Mouse (Mus musculus) stomach, embryonic 15.5 days (tissue): Measurements from ENCODE around the gene Ap3d1. TPM values are rescaled to one million over a fixed set of nuclear protein-coding genes. Genes with fewer than 3 reads are reported as not detected.

Source experiments
- ATAC-seq: fragments of 200-750 bp; cut with Nextera tagmentation; 2 replicates; pipeline ENCODE4 v1.8.0; 2017; ENCODE audit warnings: low read depth, moderate number of reproducible peaks, moderate TSS enrichment; ENCODE audit not compliant: insufficient read depth, low FRiP score
- H3K27ac ChIP-seq: fragments of 300-500 bp; sonication (generic); 2 replicates; pipeline ENCODE4 v1.5.1; 2015; ENCODE audit warnings: mild to moderate bottlenecking, inconsistent platforms
- H3K27me3 ChIP-seq: fragments of 300-500 bp; sonication (generic); replicated peaks from 2 replicates; pipeline ENCODE4 v1.6.1; 2015; ENCODE audit warnings: inconsistent platforms
- H3K36me3 ChIP-seq: fragments of 300-500 bp; sonication (generic); 2 replicates; pipeline ENCODE4 v1.6.1; 2015; ENCODE audit warnings: inconsistent platforms
- H3K4me1 ChIP-seq: fragments of 300-500 bp; sonication (generic); 2 replicates; pipeline ENCODE4 v1.6.1; 2015; ENCODE audit warnings: inconsistent platforms
- H3K4me2 ChIP-seq: fragments of 300-500 bp; sonication (generic); 2 replicates; pipeline ENCODE4 v1.6.1; 2015; ENCODE audit warnings: mild to moderate bottlenecking, inconsistent platforms
- H3K4me3 ChIP-seq: fragments of 300-500 bp; sonication (generic); replicated peaks from 2 replicates; pipeline ENCODE4 v1.5.1; 2015; ENCODE audit warnings: inconsistent platforms
- H3K9ac ChIP-seq: fragments of 300-500 bp; sonication (generic); 2 replicates; pipeline ENCODE4 v1.6.1; 2015; ENCODE audit warnings: inconsistent platforms
- H3K9me3 ChIP-seq: fragments of 300-500 bp; sonication (generic); 2 replicates; pipeline ENCODE4 v1.6.1; 2016; ENCODE audit warnings: inconsistent platforms
- WGBS: fragments of 180-500 bp; shearing (Covaris S2); methylation state at CpG from one replicate; pipeline ENCODE4 v1.1.7; 2015; 5-methylcytosine and 5-hydroxymethylcytosine counted together
- polyA plus RNA-seq: library from polyadenylated mRNA; unstranded; fragments of >200 nt; fragmentation: Nextera tagmentation; extraction: Ambion mirVana; gene quantifications from 2 replicates; pipeline ENCODE4 v1.2.1, GENCODE M21; 2015

Ap3d1 gene
- polyA plus RNA-seq, 1 experiment from 2014 or later, result 76.1 TPM

GRCm38 (mm10) chr10:80756509-80756908 lies 14.4 kb upstream of the Ap3d1 start:
- ATAC-seq, result no peak
- H3K4me1 ChIP-seq, result peaks cover 42% of the 10 kb centered on the region
- 41% methylated on average over 2 of the region's 2 CpGs for WGBS
- peak overlapping the region; percentile 88; the same call in 1 of the 2 replicates for H3K9ac ChIP-seq
- no peaks in the 10 kb centered on the region for H3K27me3 ChIP-seq
- H3K4me2 ChIP-seq, result peak overlapping the region; percentile 84
- peak overlapping the region; percentile 97 for H3K4me3 ChIP-seq
- no peaks in the 10 kb centered on the region for H3K36me3 ChIP-seq
- no peak overlapping the region for H3K27ac ChIP-seq
- no peaks in the 10 kb centered on the region for H3K9me3 ChIP-seq

- H3K9me3 ChIP-seq, result no peaks in the 10 kb centered on the region
- no peaks in the 10 kb centered on the region for H3K27me3 ChIP-seq
- peak overlapping the region; percentile 97 for H3K4me3 ChIP-seq
- peak overlapping the region; percentile 84 for H3K4me2 ChIP-seq
- 23% methylated on average over 3 of the region's 3 CpGs for WGBS
- H3K9ac ChIP-seq, result peak overlapping the region; percentile 88
- ATAC-seq, result no peak
- no peak overlapping the region; the same call in 1 of the 2 replicates for H3K27ac ChIP-seq
- no peaks in the 10 kb centered on the region for H3K36me3 ChIP-seq
- peaks cover 44% of the 10 kb centered on the region for H3K4me1 ChIP-seq
Measured at GRCm38 (mm10) chr10:80756099-80756498, 14.0 kb upstream of the Ap3d1 start.

- no peak; the same call in 1 of the 2 replicates for ATAC-seq
- H3K4me3 ChIP-seq, result peak overlapping the region; percentile 97
- peaks cover 42% of the 10 kb centered on the region for H3K4me1 ChIP-seq
- no peaks in the 10 kb centered on the region for H3K36me3 ChIP-seq
- under 1% methylated on average over 54 of the region's 75 CpGs for WGBS
- H3K27me3 ChIP-seq, result no peaks in the 10 kb centered on the region
- H3K27ac ChIP-seq, result peak overlapping the region; percentile 79
- no peaks in the 10 kb centered on the region for H3K9me3 ChIP-seq
- peak overlapping the region; percentile 84 for H3K4me2 ChIP-seq
- H3K9ac ChIP-seq, result peak overlapping the region; percentile 88
Measured at GRCm38 (mm10) chr10:80755291-80756015, 13.4 kb upstream of the Ap3d1 start.

GRCm38 (mm10) chr10:80754594-80755290 lies 12.7 kb upstream of the Ap3d1 start, which contains the start of gene Dot1l:
Gene Dot1l (plus strand): TSS chr10:80755206.
- peak; percentile 93 for ATAC-seq
- no peaks in the 10 kb centered on the region for H3K27me3 ChIP-seq
- peak within 1 kb of the TSS; percentile 84 for H3K4me2 ChIP-seq
- peak within 1 kb of the TSS; percentile 88 for H3K9ac ChIP-seq
- H3K36me3 ChIP-seq, result no peaks in the 10 kb centered on the region
- H3K4me1 ChIP-seq, result peaks cover 42% of the 10 kb centered on the region
- peak within 1 kb of the TSS; percentile 97 for H3K4me3 ChIP-seq
- 1% methylated on average over 50 of the region's 57 CpGs for WGBS
- no peaks in the 10 kb centered on the region for H3K9me3 ChIP-seq
- peak within 1 kb of the TSS; percentile 79 for H3K27ac ChIP-seq

GRCm38 (mm10) chr10:80752079-80752625 lies 10.1 kb upstream of the Ap3d1 start:
- Histone ChIP-seq H3K9me3 (no peaks in the 10 kb centered on the region), H3K4me2 (peak overlapping the region; percentile 61), H3K4me3 (peak overlapping the region; percentile 24), H3K36me3 (no peaks in the 10 kb centered on the region), H3K27ac (peak overlapping the region; percentile 90), H3K9ac (no peak overlapping the region), H3K4me1 (peaks cover 28% of the 10 kb centered on the region), H3K27me3 (no peaks in the 10 kb centered on the region)
- WGBS, result 3% methylated on average over 6 of the region's 6 CpGs
- peak; percentile 65 for ATAC-seq

- Histone ChIP-seq H3K36me3 (no peaks in the 10 kb centered on the region), H3K9ac (no peak overlapping the region)
Measured at GRCm38 (mm10) chr10:80751188-80751832, 9.2 kb upstream of the Ap3d1 start.

GRCm38 (mm10) chr10:80748609-80749008 lies 6.5 kb upstream of the Ap3d1 start:
- H3K4me1 ChIP-seq, result peaks cover 15% of the 10 kb centered on the region
- H3K9ac ChIP-seq, result no peak overlapping the region
- WGBS, result 6% methylated on average over 6 of the region's 6 CpGs
- H3K9me3 ChIP-seq, result no peaks in the 10 kb centered on the region
- H3K27ac ChIP-seq, result no peak overlapping the region
- ATAC-seq, result no peak
- H3K36me3 ChIP-seq, result no peaks in the 10 kb centered on the region
- H3K4me2 ChIP-seq, result no peak overlapping the region
- H3K4me3 ChIP-seq, result no peak overlapping the region
- no peaks in the 10 kb centered on the region for H3K27me3 ChIP-seq

More at GRCm38 (mm10) chr10:80751188-80751832, 9.2 kb upstream of the Ap3d1 start:
- WGBS, result 6% methylated on average over 16 of the region's 16 CpGs
- H3K4me2 ChIP-seq, result peak overlapping the region; percentile 61
- H3K4me3 ChIP-seq, result peak overlapping the region; percentile 24
- H3K9me3 ChIP-seq, result no peaks in the 10 kb centered on the region
- peak overlapping the region; percentile 90 for H3K27ac ChIP-seq
- ATAC-seq, result no peak; the same call in 1 of the 2 replicates
- H3K4me1 ChIP-seq, result peaks cover 20% of the 10 kb centered on the region
- no peaks in the 10 kb centered on the region for H3K27me3 ChIP-seq

- ATAC-seq, result no peak
- no peaks in the 10 kb centered on the region for H3K9me3 ChIP-seq
Measured at GRCm38 (mm10) chr10:80747410-80747809, 5.3 kb upstream of the Ap3d1 start.

GRCm38 (mm10) chr10:80744262-80744661 lies 2.2 kb upstream of the Ap3d1 start:
- Histone ChIP-seq H3K4me1 (peaks cover 14% of the 10 kb centered on the region), H3K4me3 (no peak overlapping the region), H3K4me2 (no peak overlapping the region), H3K27me3 (no peaks in the 10 kb centered on the region), H3K9ac (no peak overlapping the region), H3K36me3 (no peaks in the 10 kb centered on the region), H3K9me3 (no peaks in the 10 kb centered on the region), H3K27ac (no peak overlapping the region)
- 36% methylated on average over 5 of the region's 5 CpGs for WGBS
- peak; percentile 32; the same call in 1 of the 2 replicates for ATAC-seq

More at GRCm38 (mm10) chr10:80747410-80747809, 5.3 kb upstream of the Ap3d1 start:
- no peak overlapping the region for H3K4me3 ChIP-seq
- no peaks in the 10 kb centered on the region for H3K27me3 ChIP-seq
- no peak overlapping the region for H3K27ac ChIP-seq
- peaks cover 14% of the 10 kb centered on the region for H3K4me1 ChIP-seq
- H3K4me2 ChIP-seq, result no peak overlapping the region
- WGBS, result 12% methylated on average over 3 of the region's 3 CpGs
- no peak overlapping the region for H3K9ac ChIP-seq
- no peaks in the 10 kb centered on the region for H3K36me3 ChIP-seq

- Histone ChIP-seq H3K9ac (peak overlapping the region; percentile 97), H3K4me2 (peak overlapping the region; percentile 79), H3K4me3 (peak overlapping the region; percentile 90), H3K27me3 (no peaks in the 10 kb centered on the region), H3K4me1 (peaks cover 20% of the 10 kb centered on the region), H3K36me3 (no peaks in the 10 kb centered on the region), H3K9me3 (no peaks in the 10 kb centered on the region), H3K27ac (peak overlapping the region; percentile 88)
- peak; percentile 4; the same call in 1 of the 2 replicates for ATAC-seq
- whole genome bisulfite sequencing, result under 1% methylated on average over 46 of the region's 46 CpGs
Measured at GRCm38 (mm10) chr10:80741634-80742179, 357 bp downstream of the Ap3d1 start.

- Histone ChIP-seq H3K4me2 (peak overlapping the region; percentile 79), H3K36me3 (no peaks in the 10 kb centered on the region), H3K4me3 (peak overlapping the region; percentile 90), H3K9me3 (no peaks in the 10 kb centered on the region), H3K9ac (peak overlapping the region; percentile 97), H3K27me3 (no peaks in the 10 kb centered on the region), H3K4me1 (peaks cover 25% of the 10 kb centered on the region), H3K27ac (peak overlapping the region; percentile 88)
- ATAC-seq, result no peak
- WGBS, result 18% methylated on average over 5 of the region's 5 CpGs
Measured at GRCm38 (mm10) chr10:80741146-80741545, 918 bp downstream of the Ap3d1 start.
